Mouse (Mus musculus) testis, adult 2 months (tissue): ENCODE results near the gene Gm10644.

ENCODE experiments used
- CTCF ChIP-seq: fragments of 200-500 bp; IDR thresholded peaks from 2 replicates; pipeline ENCODE4 v1.5.1; 2012; ENCODE audit warnings: low read depth, mild to moderate bottlenecking, inconsistent platforms, low read length, moderate library complexity; ENCODE audit not compliant: control insufficient read depth, insufficient read depth, insufficient replicate concordance
- POLR2A ChIP-seq: fragments of 200-500 bp; IDR thresholded peaks from 2 replicates; pipeline ENCODE4 v1.6.1; 2012; ENCODE audit warnings: low read depth, mild to moderate bottlenecking, inconsistent platforms, low read length, moderate library complexity; ENCODE audit not compliant: control insufficient read depth

DNA sequence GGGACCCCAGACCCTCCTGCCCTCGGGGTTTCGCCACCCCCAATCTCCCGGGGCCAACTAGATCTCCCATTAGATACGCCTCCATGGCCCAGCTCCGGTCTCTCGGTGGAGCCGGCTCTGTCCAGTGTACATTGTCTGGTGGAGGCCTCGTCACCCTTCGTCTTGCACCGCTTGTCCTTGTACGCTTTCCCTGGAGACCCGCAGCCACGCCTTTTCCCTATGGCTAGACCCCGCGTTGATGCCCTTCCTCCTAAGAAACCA lies 883 bp upstream of the Gm10644 start:
- TF ChIP-seq POLR2A (no peak), CTCF (no peak)
